ENCODE assay signal across 7 mouse cellular contexts in the genomic region with DNA sequence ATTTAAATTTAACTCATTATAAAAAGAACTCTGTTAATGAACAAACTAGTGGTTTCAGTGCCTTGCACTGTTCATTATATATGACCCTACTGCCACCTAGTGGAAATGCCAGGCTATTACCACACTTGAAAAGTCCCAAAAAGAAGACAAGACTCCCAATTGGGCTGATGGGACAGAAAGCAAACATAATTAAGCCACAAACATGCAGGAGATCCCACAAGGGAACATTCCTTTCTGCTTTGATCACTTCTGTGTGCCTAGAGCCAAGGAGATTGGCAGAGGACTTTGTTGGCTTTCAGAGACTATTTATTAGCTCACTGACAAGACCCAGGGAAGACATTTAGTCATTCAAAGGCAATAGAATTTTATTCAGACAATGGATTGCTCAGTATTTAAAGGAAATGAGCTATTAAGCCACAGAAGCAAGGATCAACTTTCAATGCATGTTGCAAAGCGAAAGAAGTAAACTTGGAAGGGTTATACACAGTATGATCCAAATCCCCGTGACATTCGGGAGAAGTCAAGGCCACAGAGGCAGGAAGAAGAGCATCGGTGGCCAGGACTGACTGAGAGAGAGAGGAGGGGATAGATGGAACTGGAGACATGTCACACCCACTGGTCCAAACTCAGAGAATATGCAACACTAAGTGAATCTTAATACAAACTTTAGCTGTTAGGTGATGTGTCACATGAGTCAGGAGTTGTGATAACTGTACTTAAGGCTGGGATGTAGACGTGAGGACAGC. TPM values are rescaled to one million over a fixed set of nuclear protein-coding genes. Genes with fewer than 3 reads are reported as not detected.
DNase-seq lines count a peak whose midpoint lies in the region; ATAC-seq and TF ChIP-seq lines count a peak whose summit lies in the region.

No protein-coding gene starts in this region.

- WGBS in kidney, postnatal 0 days = 68% methylated on average over 5 of the region's 5 CpGs
- 59% methylated on average over 5 of the region's 5 CpGs for WGBS in lung, embryonic 14.5 days

- H3K27me3 ChIP-seq in kidney, postnatal 0 days (ENCODE audit: insufficient read depth, low read length) = no peaks in the 10 kb centered on the region
- no peaks in the 10 kb centered on the region for H3K27me3 ChIP-seq in lung, embryonic 14.5 days (ENCODE audit: insufficient read depth, low read length)

- peak; percentile 47 for DNase-seq in CD4-positive helper T cell, adult 2 months (ENCODE audit: low read depth, low spot score)
- peak; percentile 34 for DNase-seq in MEL-GATA-1-ER (ENCODE audit: extremely low read depth, low read depth)
- DNase-seq in cerebellum, postnatal 14 days = peak; percentile 74 to 76
- peak; percentile 84 for DNase-seq in kidney, postnatal 0 days (ENCODE audit: low spot score)
- peak; percentile 89 for DNase-seq in lung, embryonic 14.5 days

- peaks cover 4% of the 10 kb centered on the region; the same call in 1 of the 2 replicates for H3K4me1 ChIP-seq in kidney, postnatal 0 days (replicated peaks; ENCODE audit: insufficient read depth, low read length)
- 0 out of 2 replicates have a peak, but pooled peaks cover 3% of the 10 kb centered on the region for H3K4me1 ChIP-seq in lung, embryonic 14.5 days (ENCODE audit: insufficient read depth)

- H3K4me3 ChIP-seq in kidney, postnatal 0 days (replicated peaks; ENCODE audit: low read depth, low read length) = no peak overlapping the region
- H3K4me3 ChIP-seq in lung, embryonic 14.5 days (ENCODE audit: low read depth, low read length) = no peak overlapping the region

- TF ChIP-seq CTCF in kidney, postnatal 0 days (IDR thresholded peaks at IDR 0.05; ENCODE audit: low read depth) = peak; percentile 91
- TF ChIP-seq CTCF in lung, embryonic 14.5 days (IDR thresholded peaks at IDR 0.05; ENCODE audit: low read depth) = peak; percentile 87

- peaks cover 5% of the 10 kb centered on the region; the same call in 1 of the 2 replicates for H3K9me3 ChIP-seq in kidney, postnatal 0 days (replicated peaks; ENCODE audit: low read length)
- peaks cover 6% of the 10 kb centered on the region; the same call in 1 of the 2 replicates for H3K9me3 ChIP-seq in lung, embryonic 14.5 days (ENCODE audit: low read depth, low read length)

- H3K4me2 ChIP-seq in kidney, postnatal 0 days (ENCODE audit: low read length) = no peak overlapping the region
- no peak overlapping the region for H3K4me2 ChIP-seq in lung, embryonic 14.5 days

- no peak overlapping the region for H3K27ac ChIP-seq in kidney, postnatal 0 days
- H3K27ac ChIP-seq in lung, embryonic 14.5 days (ENCODE audit: low read depth) = no peak overlapping the region

- no peaks in the 10 kb centered on the region for H3K36me3 ChIP-seq in kidney, postnatal 0 days (ENCODE audit: insufficient read depth, low read length)
- H3K36me3 ChIP-seq in lung, embryonic 14.5 days (ENCODE audit: insufficient read depth) = 0 out of 2 replicates have a peak, but pooled peaks cover 4% of the 10 kb centered on the region

- peak; percentile 78 for ATAC-seq in granulocyte monocyte progenitor cell, adult 5-6 weeks (replicated peaks; ENCODE audit: poor library complexity, severe bottlenecking)
- 0 out of 2 replicates have a peak, but pooled peaks have one; percentile 41 for ATAC-seq in kidney, postnatal 0 days (replicated peaks; ENCODE audit: low FRiP score, low read depth)
- ATAC-seq in lung, embryonic 14.5 days (ENCODE audit: insufficient read depth) = peak; percentile 75
- peak; percentile 76 for ATAC-seq in neutrophil, adult 5-6 weeks (ENCODE audit: extremely low read depth, insufficient number of reproducible peaks, low FRiP score, poor library complexity, severe bottlenecking)

- no peak overlapping the region for H3K9ac ChIP-seq in kidney, postnatal 0 days (ENCODE audit: low read depth, low read length)
- H3K9ac ChIP-seq in lung, embryonic 14.5 days = no peak overlapping the region

RNA-seq across cellular contexts. Expression of gene Smyd3, which starts 40.5 kb away (rescaled TPM):
- total RNA-seq in granulocyte monocyte progenitor cell, adult 5-6 weeks (2014; fragmentation: Nextera tagmentation) = 34.9 and 35.7 TPM in 2 replicates
- 29.7 and 30.2 TPM in 2 replicates for total RNA-seq in granulocyte monocyte progenitor cell, adult 5-6 weeks (2017)
- polyA plus RNA-seq in kidney, postnatal 0 days (2015; fragmentation: Nextera tagmentation; extraction: Ambion mirVana) = 18.3 and 20.5 TPM in 2 replicates
- 20.6 and 21.0 TPM in 2 replicates for polyA plus RNA-seq in lung, embryonic 14.5 days (2014; fragmentation: Nextera tagmentation; extraction: Ambion mirVana)
- 24.8 and 25.5 TPM in 2 replicates for total RNA-seq in neutrophil, adult 5-6 weeks (2017)

Comparison
In these comparisons a context has a peak if more than half of its experiments do, and no peak if none do; other contexts are left out.
1. DNase-seq: peak in every context shown above with its lines; median percentile 89 in lung, embryonic 14.5 days; 84 in kidney, postnatal 0 days; 75 in cerebellum, postnatal 14 days; 47 in CD4-positive helper T cell, adult 2 months; 34 in MEL-GATA-1-ER.